Mouse (Mus musculus): ENCODE measurements around the gene Ltbr.

Ltbr gene

DNA sequence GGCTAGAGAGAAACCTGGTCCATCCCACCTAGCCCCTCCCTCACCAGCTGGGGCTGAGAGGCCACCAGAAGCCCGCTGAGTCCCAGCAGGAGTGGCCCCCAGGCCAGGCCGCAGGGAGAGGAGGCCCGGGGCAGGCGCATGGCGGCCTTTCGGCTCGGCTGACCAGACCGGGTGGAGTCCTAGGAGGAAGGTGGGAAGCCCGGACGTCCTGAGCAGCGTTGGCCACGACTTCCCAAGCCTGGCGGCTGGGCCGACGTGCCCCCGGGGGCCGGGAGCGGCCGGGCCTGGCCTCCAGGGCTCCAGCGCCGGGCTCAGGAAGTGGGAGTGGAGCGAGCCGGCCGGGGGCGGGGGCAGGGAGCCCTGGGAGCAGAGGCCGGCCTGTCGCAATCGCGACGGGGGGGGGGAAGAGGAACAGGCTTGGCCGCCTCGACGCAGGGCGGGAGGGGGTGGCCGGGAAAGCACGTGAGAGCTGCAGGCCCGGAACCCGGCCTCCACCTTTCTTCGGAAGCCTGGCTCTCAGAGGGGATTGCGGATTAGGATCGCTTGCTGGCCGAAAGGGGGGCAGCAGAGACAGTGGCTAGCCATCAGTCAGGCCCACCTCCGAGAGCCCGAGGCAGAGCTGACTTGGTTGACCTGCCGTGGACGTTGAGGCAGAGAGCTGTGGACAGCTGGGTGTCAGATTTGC, at the start of gene Ltbr:
Gene Ltbr, minus strand, starts transcription at position 340 of the 685 bp plus-strand sequence.
- DNase-seq, result peak; percentile 97

DNA sequence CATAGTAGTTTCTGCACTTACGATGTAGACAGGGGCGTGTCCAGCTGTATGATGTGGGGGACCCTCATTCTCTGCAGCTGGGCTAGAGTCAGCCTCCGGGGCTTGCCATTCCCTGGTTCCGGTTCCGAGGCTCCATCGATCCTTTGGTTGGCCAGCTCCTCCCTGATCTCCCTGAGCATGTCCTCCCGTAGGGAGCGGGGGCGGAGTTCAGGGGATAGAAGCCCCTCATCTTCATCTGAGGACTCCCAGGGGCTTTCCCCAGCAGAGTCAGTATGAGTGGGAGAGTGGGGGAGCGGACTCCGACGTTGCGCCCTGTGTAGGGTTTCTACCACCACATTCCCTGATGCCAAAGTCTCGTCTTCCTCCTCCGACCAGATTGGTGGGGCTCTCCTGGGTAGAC, 49.3 kb upstream of the Ltbr start:
- peak; percentile 31 for DNase-seq

DNA sequence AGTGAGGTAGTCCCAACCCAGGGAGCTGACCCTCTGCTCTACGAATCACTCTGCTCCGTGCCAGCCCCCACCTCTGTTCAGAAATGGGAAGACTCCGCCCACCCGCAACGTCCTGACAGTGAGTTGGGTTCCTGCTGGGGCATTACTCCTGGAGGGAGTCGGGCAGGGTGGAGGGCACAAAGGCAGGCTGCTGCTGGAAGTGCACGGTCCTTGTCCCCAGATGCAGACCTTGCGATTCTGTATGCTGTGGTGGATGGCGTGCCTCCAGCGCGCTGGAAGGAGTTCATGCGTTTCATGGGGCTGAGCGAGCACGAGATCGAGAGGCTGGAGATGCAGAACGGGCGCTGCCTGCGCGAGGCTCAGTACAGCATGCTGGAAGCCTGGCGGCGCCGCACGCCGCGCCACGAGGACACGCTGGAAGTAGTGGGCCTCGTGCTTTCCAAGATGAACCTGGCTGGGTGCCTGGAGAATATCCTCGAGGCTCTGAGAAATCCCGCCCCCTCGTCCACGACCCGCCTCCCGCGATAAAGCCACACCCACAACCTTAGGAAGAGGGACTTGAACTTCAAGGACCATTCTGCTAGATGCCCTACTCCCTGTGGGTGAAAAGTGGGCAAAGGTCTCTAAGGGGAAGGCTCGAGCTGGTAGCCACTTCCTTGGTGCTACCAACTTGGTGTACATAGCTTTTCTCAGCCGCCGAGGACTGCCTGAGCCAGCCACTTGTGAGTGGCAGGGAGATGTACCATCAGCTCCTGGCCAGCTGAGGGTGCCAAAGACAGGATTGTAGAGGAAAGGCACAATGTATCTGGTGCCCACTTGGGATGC, 48.0 kb upstream of the Ltbr start:
- peak; percentile 74 for DNase-seq

DNA sequence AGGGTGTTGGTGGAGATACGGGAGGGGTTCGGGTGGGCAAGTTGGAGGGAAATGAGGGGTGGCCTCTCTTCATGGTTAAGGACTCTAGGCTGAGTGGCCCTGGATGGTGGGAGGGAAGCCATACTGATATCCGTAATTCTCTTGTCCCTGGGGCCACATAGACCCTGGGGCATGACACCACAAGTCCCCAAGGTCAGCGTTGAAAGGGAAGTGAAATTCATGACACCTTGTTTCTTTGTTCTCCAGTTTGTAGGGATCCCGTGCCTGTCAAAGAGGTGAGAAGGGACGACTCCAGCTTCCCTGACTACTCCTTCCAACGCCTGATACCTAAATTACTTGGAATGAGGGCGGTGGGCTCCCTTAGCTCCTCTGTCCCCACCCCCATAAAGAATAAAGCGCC, 47.2 kb upstream of the Ltbr start:
- no peak for DNase-seq

DNA sequence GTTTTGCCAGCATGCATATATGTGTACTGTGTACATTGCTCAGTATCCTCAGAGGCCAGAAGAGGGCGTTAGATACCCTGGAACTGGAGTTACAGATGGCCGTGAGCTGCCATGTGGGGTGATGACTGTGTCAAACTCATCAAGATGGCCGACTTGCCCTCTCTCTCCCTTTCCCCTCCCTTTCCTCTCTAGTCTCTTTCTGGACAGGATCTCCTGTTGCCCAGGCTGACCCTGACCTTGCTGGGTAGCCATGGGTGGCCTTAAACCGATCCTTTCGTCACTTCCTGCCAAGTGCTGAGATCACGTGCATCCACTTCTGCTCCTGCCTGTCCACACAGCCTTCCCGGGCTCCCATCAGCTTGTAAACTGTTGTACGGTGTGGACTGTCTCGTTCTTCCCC, 46.3 kb upstream of the Ltbr start:
- peak; percentile 19 for DNase-seq

DNA sequence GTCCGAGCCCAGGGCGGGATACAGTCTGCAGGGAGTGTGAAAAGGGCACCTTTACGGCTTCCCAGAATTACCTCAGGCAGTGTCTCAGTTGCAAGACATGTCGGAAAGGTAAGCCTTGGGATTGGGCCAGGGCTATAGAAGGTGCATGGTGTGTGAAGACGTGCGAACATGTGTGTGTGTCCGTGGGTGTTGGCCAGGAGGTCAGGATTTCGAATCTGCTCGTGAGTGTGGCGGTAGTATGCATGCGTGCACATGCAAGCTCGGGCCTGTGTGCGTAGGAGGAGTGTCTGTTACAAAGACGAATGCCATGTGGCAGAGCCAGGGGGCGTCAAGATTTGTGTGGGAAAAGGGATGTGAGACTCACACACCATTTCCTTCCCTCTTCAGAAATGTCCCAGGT, 43.6 kb upstream of the Ltbr start:
- DNase-seq, result peak; percentile 15

DNA sequence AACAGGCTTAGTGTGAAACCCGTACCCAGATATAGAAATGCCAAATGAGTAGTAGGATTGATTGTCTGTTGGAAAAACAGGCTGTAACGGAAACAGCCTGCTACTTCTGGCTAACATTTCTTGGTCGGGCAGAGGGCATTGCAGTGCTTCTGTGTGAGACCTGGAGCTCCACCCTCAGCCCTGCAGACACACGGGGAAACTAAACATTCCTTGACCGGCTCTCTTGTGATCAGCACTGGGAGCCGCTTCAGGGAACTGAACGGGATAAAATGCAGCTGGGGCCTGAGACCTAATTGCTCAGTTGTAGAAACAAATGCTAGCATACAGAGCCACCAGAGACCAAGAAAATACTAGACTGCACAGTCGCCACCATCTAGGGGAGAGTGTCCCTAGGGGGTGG, 42.6 kb upstream of the Ltbr start:
- DNase-seq, result peak; percentile 53

DNA sequence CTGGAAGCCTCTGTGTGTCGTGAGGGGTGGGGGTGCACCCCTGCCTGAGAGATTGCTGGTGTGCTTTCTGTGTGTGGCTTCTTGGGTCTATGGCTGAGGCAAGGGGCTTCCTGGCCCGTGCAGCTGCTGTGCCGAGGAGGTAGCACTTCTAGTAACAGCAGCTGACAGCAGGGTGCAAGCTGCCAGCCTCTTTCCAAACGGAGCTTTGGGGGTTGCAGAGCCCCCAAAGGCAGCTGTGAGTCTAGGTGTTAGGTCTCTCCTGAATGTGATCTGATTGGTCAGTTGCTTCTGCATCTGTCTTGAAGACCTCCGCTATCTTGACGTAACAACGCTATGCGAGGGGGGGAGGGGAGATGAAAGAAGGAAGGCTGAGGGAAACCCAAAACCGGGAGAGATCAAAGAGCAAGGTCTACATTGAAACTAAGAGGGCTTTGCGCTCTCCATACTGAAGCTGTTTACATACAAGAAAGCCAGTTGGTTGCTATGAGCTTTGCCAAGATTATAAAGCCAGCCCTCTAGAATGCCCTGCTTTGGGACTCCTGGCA, 41.6 kb upstream of the Ltbr start:
- no peak for DNase-seq

DNA sequence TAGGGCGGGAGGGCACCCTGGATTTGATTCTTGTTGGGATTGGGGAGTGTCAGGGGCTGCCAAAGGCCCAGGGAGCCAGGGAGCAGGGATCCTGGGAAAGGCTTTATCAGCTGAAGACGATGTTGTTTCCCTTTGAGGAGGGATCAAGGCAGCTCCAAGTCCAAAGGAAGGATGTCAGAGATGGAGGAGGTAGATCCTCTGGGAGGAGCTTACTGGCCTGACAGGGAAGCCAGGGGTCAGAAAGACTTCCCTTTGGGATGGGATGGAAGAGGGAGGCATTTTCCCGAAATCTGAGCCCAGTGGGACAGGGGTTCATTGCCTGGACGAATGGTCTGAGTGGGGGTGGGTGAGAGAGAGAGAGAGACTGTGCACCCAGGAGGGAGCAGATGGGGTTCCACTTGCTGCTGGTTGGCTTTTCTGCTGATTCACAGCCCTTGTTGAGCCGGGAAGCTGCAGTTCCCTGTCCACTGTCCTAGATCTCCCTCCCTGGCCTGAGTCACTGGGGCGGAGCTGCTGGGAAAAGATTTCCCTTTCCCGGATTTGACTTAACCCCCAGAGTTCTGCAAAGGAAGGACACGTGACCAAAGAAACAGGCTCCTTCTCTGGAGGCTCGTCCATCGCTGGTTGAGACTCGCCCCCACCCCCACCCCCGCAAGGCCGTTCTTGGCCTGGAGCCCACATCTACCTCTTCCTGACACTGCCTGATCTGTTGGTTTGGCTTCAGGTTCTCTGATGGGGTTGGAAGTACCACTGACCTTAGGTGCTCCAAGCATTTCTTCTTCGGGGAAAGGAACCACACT, 40.9 kb upstream of the Ltbr start:
- DNase-seq, result peak; percentile 81

DNA sequence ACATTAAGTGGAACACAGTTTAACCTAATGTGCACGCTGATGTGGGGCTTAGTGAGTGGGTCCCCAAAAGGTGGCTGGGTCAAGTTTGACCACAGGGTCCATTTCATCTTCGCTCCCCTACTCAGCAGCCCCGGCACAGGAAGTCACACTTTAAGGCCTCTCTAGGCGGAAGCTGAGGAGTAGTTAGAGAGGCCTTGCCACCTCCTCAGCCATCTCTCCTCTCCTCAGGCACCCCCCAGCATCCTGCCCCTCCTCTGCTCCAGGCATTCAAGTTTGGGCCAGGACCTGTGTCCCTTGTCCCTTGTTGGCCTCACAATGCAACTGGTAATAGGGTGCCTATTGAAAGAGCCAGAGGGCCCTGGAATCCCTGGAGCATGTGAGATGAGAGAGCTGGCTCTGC, 40.0 kb upstream of the Ltbr start:
- peak; percentile 36 for DNase-seq

DNA sequence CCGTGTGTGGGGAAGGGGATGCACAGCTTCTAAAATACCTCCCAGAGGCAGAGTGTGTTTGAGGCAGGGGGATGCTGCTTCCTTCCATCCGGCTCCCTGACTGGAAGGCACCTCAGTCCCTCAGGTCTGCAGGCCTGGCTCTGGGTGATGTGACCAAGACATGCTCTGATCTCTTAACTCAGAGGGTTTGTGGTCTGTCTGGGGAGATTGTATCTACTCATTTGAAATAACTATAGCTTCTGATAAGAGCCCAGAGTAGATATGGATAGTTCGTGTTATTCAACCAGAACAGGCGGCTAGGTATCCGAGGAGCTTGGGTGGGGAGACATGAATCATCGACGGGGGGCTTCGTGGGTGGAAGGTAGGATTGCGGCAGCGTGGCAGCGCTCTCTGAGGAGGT, 39.5 kb upstream of the Ltbr start:
- DNase-seq, result no peak

DNA sequence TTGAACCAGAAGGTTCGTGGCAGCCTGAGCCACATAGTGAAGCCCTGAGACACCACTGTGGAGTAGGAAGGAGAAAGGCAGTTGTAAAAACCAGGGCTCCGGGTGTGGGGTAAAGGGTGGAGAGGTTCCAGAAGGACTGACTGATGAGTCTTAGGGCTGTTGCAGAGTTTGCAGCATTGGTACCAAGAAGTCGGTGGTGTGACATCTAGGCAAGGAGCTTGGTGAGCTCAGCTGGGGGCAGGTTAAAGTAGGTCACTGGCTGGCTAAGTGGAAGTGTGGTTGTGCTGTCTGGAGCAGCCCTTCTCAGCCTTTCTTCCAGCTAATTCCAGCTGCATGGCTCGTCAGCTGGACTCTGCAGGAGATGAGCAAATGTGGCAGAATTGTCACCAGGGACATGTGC, 39.1 kb upstream of the Ltbr start:
- peak; percentile 12 for DNase-seq

DNA sequence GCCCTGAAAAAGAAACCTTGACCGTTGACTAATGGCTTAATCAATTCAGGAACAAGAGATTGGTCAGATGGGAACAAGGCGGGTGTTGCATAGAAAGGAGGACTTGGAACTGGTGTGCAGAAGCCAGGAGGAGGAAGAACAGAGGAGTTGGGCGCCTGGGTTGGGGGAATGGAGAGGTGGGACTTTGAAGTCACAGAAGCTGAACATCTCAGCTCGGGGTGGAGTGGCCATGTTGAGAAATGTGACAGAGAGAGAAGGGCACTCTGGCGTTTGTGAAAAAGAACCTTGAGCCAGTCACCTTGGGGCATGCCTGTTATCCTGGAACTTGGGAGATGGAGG, 38.3 kb upstream of the Ltbr start:
- peak; percentile 12 for DNase-seq

DNA sequence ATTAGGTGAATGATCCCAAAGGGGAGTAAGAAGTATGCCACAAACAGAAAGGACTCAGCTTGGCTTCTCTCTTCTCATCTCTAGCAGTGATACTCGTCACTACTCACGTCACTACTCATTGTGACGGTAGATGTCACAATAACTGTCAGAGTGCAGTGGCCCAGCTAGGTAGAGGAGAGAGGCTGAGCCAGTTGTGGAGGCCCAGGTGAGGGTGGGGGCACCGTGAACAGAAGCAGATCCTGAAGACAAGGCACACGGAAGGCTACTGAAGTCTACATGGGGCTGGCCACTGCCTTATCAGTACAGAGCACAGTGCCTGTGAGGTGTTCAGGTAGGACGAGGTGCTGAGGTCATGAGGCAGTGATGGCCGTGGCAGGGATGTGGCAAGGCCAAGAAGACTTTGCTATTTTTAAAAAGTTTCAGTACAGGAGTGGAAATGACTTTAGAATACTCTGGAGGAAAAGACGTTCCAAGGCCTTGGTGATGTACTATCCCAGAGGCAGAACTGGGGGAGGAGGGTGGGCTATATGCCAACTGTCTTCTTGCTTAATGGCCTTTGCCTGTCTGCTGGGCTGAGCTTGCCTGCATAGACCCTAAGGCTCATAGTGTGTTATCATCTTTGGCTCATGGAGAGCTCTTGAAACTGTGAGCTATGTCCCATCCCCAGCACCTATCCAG, 37.8 kb upstream of the Ltbr start:
- peak; percentile 75 for DNase-seq

DNA sequence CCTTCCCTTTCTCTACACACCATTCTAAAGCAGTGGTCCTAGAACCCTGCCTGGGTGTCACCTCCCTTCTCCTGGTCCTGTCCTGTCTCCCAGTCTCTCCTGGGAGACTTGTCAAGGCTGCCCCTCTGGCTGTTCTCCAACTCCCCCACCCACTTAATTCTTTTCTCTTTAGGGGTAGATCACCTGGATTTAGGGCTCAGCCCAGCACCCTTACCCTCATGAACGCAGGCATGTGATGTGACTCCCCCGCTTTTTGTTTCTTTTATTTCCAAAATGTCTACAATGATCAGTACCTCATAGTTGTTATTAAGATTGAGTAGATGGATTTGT, 37.3 kb upstream of the Ltbr start:
- DNase-seq, result peak; percentile 43

DNA sequence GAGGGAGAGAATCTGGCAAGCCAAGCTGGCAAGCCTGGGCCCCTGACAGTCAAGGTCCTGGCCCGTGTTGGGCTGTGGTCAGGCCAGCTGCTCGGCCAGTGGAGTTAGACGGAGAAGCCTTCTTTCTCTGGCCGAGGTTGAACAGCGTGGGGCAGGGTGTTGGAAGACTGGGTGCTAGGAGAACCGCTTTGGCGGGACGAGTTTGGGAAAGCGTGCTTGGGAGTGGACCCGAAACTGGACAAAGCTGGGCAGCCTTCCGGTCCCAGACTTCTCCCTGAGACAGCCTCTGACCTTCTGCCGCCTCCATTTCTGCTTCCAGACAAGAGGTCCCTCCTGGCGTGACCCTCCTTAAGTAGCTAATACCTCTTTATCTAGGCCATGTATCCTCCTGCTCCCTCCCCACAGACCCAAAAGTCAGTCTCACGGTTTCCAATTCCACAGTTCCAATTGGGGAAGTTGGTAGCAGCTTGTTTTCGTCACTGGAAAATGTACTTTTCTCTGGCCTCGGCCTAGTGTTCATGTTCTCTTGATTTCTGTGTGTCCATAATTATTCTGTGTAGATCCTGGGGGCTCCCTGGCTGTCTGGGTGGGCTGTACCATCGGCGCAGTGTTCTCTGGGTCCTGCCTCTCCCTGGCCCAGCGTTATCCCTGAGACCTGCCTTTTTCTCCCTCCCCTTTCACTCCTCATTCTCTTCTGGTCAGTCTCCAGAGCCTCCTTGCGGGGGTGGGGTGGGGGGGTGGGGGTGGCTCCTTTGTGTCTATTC, 36.7 kb upstream of the Ltbr start:
- DNase-seq, result no peak

DNA sequence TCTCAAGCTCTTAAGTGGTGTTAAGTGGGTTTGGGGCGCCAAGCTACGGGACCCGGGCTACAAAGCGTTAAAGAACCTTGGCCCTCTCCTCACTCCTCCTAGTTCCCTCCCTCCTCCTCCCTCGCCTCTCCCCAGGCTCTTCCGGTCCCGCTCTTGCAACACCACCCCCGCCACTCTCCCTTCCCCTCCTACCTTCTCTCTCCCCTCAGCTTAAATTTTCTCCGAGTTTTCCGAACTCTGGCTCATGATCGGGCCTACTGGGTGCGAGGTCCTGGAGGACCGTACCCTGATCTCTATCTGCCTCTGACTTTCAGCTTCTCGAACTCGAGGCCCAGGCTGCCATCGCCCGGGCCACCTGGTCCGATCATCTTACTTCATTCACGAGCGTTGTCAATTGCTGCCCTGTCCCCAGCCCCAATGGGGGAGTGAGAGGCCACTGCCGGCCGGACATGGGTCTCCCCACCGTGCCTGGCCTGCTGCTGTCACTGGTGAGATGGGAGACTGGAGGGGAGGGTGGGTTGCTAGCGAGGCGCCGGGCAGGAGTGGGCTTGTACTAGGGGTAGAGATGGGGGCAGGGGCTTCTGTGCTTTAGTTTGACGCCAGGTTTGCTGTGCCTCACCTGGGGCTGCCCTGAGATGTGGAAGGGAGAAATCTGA, 36.0 kb upstream of the Ltbr start:
- DNase-seq, result peak; percentile 83

DNA sequence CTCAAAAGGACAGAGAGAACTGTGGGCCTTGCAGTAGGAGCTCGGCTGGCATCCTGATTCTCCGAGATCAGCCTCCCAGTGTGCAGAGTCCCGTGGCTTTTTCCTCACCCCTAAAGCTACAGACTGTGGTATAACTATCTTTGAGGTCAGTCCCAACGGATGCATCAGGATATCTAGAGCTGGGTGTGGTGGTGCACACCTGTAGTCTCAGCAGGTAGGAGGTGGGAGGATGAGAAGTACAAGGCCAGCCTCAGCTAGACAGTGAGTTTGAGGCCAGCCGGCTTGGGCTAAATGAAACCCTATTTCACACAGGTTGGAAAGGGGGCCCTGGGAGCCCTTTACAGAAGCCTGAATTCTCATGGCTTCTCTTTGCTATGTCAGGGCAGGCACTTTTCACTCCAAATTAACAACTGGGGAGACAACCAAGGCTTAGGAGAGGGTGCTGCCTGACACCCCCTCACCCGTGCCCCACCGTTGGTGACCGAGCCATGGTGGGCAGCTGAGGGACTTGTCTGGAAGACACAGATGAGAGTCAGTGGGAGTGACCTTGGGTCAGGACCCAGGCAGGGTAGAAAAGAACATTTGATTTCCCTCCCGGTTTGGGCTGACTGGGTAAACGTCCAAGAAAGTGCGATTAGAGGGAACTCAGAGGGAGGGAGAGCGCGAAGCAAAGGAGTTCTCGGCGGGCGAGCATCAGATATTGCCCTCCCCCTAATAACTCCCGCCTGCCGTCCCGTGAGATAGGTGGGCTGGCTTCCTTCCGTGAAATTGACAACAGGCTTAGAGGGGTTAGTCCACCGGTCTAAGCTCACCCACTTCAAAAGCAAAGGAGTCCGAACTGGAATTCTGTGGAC, 35.3 kb upstream of the Ltbr start, which contains the start of gene Tnfrsf1a:
Gene Tnfrsf1a, plus strand, starts transcription at position 642 of the 854 bp plus-strand sequence.
- peak; percentile 48 for DNase-seq

DNA sequence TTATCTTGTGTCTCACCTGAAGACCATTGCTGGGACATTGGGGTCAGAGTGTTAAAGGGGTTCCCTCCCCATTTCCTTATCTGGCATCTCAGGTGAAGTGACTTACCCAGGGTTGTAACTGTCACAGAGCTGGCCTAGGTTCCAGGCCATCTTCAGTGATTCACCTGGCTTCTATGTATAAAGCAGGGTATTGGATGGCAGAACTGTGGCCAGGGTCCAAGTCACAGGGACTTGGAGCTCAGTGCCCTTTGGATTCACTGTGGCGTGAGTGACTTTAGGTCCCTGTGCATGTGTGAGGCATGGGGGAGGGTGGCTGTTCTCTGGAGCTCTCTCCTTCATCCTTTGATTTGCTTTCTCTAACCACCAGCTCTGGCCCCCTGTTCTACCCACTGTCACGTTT, 32.3 kb upstream of the Ltbr start:
- DNase-seq, result peak; percentile 41

DNA sequence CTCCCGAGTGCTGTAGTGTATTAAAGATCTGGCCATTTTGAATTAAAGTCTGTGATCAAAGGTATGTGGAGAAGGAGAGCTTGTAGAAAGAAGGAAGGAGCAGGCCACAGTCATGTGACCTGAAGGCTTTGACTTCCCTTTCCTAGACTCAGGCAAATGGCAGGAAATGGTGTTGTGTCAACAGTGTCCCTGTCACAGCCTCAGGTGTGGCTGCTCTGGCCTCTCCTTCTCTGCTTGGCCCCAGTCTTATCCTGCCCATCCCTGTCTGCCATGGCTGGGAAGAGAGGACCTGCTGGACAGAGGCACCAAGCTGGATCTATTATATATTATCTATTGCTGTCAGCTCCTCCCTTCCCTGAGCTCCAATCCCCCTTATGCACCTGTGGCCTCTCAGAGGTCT, 31.9 kb upstream of the Ltbr start:
- no peak for DNase-seq

DNA sequence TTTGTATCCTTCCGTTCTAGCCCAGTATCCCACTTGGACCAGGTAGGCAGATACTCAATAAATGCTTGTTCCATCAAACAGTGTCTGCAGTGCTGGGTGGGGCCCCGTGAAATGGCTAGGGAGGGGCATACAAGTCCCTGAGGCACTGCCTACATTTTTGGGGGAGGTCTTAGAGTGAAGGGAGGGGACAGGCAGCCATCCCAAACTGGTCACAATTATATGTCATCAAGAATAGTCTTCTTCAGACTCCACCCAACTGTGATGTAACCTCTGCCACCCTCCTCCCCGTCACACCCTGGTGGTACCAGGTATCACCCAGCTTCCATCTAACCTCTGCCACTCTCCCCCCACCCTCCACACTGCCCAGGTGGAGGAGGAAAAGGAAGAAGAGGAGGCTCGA, 31.2 kb upstream of the Ltbr start:
- no peak for DNase-seq
